Mouse (Mus musculus): ENCODE results near the gene Prelp. TPM values are rescaled to one million over a fixed set of nuclear protein-coding genes. Genes with fewer than 3 reads are reported as not detected.

Prelp gene
- total RNA-seq, 2 experiments from 2014 or later = 14.9 to 21.8 TPM

- DNase-seq = peak; percentile 53
Measured at GRCm38 (mm10) chr1:133934354-133934963, 13.2 kb upstream of the Prelp start.

DNA sequence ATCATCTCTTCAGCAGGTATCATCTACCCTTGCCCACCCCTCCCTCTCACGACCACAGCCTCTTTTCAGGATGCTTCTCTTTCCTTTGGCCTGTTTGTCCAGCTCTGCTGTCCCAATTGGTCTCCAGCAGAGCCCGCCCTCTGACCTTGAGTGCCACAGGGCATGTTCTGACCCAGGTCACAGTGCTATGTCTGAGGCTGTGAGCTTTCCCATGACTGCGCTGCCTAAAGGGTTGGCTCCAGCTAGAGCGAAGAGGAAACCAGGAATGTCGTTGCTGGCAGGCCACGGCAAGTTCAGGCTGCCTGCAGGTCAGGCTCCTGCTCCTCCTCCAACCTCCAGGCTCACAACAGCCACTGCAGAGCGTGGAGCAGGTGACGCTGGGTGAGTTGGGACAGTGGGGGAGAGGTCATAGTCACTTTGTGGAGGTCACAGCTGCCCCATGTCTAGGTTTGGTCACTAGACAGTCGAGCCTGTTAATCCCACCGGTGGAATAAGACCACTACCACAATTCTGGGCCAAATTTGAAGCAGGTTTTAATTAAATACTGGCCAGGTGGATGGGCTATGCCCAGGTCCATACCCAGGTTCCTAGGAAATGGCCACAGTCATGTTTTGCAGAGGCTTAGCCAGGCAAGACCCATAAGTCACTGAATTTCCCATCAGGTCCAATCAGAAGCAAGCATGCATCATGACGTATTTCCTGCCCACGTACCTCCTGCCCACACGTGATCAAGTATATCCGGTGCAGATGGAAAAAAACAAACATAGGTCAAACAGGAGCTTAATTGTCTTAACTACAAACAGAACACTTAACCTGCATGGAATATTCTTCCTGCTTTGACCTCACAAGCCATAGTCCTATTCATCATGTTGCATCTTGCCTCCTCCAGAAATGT, 12.3 kb upstream of the Prelp start:
- no peak for DNase-seq

- no peak for DNase-seq
Measured at GRCm38 (mm10) chr1:133929980-133930379, 8.8 kb upstream of the Prelp start.

DNA sequence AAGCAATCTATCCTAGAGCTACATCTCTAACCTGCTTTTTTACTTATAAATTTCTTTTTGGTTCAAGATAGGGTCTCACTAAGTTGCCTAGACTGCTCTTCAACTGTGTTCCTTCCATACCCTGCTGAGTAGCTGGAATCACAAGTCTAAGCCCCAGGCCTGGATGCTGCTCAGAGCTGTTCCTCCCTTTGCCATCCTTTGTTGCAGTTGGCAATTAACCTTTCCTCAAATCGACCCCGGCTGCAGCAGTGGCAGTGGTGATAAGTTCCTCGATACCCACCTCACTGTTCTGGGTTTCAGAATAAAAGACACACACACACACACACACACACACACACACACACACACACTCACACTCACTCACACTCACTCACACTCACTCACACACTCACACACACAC, 4.0 kb upstream of the Prelp start:
- no peak for DNase-seq

- no peak for DNase-seq
Measured at GRCm38 (mm10) chr1:133924141-133924875, 3.1 kb upstream of the Prelp start.

GRCm38 (mm10) chr1:133923071-133923470, 1.9 kb upstream of the Prelp start:
- no peak for DNase-seq

DNA sequence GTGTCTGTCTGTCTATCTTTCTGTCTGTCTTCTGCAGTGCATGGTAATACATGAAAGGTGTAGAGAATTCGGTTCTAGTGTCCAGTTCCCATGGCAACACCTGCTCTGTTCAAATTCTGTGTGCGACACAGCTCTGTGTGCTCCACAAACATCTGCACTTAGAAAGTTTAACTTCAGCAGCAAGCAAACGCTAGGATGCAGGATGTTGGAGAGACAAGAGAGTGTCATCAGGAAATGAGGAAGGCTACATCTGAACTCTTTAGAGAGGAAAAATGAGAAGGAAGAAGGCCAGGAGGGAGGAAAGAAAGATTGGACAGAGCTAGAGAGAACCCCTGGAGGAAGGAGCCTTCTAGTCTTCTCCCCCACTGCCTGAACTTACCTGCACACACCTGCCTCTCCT, 338 bp downstream of the Prelp start:
- no peak for DNase-seq

- DNase-seq = no peak
Measured at GRCm38 (mm10) chr1:133920401-133920800, 813 bp downstream of the Prelp start.

GRCm38 (mm10) chr1:133918088-133918470, 3.1 kb downstream of the Prelp start:
- DNase-seq = no peak

DNA sequence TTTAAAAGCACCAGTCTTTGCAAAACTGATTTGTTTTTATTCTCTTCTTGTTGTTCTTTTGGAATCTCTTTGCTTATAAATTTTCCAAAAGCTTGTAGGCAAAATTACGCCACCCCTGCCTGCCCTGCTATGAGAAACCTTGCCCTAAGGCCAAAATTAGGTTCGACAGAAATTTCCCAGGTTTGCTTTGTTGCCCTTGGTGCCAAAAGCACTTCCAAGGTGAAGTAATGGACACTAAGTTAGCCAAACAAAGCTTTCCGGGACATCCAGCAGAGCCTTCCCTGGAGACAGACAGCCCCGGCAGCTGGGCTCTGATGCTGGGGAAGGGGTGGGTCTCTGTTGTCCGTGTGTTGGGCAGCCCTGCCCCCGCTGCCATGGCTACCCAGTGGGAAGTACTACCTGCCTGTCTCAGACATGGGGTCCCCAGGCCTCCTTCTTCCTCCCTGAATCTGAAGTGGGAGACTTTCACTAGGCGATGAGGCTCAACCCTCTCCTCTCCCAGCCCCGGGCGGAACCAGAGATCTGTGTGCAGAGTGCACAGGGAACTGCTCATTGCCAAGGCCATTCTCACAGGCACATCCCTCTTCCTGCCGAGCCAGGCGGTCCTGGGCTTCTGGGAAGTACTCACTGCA, 3.6 kb downstream of the Prelp start:
- DNase-seq = peak; percentile 75

DNA sequence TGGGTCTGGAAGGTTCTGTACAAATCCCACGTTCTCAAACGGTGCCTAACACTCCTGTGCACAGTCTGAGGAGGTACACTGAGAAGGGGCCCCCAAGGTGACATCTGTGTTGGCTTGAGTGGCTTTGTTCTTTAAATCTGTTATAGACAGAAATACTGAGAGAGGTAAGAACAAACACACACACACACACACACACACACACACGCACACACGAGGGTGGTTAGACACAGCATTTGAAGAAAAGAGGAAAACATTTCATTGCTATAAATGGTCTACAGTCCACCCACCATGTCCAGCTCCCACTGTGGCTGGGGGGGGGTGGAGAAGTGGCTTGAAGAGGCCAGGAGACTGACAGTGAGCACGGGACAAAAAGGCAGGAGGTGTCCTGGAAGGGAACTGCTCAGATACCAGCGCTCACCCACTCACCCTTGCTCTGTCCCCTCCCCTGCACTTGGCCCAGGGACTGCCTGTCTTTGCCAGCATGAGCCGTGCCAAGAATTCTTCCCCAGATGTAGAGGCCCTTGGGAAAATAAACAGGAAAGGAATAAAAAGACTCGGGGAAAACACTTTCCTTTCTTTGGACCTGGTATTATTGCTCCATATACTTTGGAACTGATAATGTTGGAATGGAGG, 5.4 kb downstream of the Prelp start:
- DNase-seq = peak; percentile 77

DNA sequence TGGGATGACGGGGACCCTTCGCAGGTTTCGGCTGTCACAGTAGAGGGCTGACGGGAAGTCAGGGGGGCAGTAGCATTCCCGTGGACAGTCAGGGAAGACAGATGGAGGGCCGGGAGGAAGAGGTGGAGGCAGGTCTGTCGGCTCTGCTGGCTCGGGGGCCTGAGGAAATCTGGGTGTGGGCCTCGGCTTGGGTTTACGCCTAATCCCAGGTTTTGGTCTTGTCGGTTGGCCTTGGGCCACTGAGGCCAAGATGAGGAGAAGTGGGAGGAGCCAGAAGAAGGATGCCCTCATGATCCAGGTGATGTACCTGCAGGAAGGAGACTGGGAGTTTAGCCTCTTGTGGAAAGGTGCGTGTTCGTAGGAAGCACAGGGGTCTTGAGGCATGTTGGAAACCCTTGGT, 6.1 kb downstream of the Prelp start:
- no peak for DNase-seq

DNA sequence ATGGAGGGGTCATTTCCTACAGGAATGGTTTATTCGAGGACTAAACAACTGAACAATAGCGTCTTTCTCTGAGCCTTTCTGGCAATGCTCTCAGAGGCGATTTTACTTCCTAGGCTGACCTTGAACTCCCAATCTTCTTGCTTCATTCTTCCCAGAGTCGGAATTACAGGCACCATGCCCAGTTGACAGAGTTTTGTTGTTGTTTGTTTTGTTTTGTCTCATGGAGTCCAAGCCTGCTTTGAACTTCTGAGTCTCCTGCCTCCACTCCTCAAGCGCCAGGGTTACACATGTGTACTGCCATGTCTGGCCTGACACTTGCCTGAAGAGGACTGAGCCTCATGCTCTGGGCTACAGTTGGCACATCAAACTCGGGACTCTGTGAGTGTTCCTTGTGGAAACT, 8.2 kb downstream of the Prelp start:
- no peak for DNase-seq

DNA sequence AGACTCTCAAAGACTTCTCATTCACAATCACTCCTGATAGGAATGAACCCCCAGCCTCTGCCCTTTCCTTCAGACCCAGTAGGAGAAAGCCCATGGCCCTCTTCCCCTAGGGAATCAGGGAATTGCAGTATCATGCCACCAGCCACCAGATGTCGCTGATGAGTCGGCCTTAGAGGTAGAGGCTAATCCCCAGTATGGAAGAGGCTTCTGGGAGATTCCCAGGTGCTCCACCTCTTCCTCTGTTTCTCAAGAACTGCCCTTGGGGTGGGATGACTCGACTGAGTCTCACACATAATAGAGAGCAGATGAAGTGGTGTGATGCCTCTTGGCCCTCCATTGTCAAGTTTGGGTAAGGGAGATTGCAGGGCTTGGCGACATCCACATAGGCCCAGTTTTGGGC, 9.8 kb downstream of the Prelp start:
- DNase-seq = no peak

GRCm38 (mm10) chr1:133911008-133911407, 10.2 kb downstream of the Prelp start:
- no peak for DNase-seq

- no peak for DNase-seq
Measured at GRCm38 (mm10) chr1:133910108-133910507, 11.1 kb downstream of the Prelp start.

- DNase-seq = peak; percentile 51
Measured at GRCm38 (mm10) chr1:133908659-133909575, 12.3 kb downstream of the Prelp start.

DNA sequence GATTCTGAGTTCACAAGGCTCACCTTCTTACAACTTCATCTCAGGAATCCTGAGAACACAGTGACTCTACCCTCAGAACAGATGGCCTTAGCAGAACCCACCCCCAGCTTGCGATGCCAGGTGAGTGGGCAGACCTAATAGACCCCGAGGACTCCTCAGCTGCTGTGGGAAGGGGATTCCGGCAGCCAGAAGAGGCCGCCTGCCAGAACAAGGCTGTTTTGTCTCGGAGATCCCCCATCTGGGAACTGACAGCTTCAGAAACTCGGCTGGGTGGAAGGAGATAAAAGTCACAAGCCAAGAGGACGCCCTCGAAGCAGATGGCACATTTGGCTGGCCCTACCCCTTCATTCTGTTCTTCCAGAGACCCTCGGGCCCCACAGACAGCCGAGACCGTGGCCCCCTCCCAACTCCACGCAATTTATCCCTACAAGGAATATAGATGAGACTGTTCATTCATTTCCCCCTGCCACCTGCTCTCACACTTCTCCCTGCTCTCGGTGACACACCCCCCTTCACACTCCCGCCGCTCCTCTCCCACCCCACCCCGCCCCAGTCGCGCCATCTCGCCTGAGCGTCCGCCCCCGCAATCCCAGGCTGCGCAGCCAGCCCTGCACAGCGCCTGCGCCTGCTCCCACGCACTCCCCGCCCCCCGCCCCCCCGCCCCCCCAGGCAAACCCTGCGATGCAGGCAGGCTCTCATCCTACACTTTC, 13.1 kb downstream of the Prelp start, which contains the start of gene Optc:
Gene Optc (minus strand): TSS at position 51 of the 710 bp plus-strand sequence.
- peak; percentile 41 for DNase-seq

DNA sequence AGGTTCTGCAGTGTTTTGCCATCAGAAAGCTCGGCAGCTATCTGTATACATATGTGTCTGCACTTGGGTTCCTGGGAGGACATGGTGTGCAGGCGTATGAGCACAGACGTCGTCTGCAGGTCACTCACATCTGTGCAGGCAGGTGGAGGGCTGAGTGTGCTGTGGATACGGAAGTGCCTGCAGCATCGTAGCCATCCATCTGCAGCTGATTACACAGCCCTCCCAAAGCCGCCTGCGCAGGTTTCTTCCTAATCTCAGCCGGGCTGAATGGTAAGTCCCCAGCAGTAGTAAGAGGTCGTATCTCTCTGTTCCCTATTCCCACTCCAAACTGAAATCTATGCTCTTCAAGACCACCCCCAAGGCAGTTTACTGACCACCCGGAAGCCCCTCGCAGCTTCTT, 14.8 kb downstream of the Prelp start:
- no peak for DNase-seq

- DNase-seq = peak; percentile 53
Measured at GRCm38 (mm10) chr1:133900825-133901224, 20.4 kb downstream of the Prelp start.

All from gastrocnemius, postnatal 25 days (tissue).